Mouse (Mus musculus) heart, embryonic 11.5 days (tissue): ENCODE measurements at regions not wholly inside any gene's neighbourhood (a gene's known extent, or its start where the extent isn't known, plus 50 kb on each side); places are given as distances from the start of the nearest gene placed in this dataset.

Source experiments
- ATAC-seq: fragments of 200-750 bp; cut with Nextera tagmentation; replicated peaks from 2 replicates; pipeline ENCODE4 v1.8.0; 2017; ENCODE audit warnings: moderate library complexity; ENCODE audit not compliant: insufficient number of reproducible peaks, low FRiP score, low TSS enrichment
- H3K27ac ChIP-seq: fragments of 300-500 bp; sonication (generic); 2 replicates; pipeline ENCODE4 v1.5.1; 2014; ENCODE audit warnings: mild to moderate bottlenecking, low read depth, low read length
- H3K27me3 ChIP-seq: fragments of 300-500 bp; sonication (generic); 2 replicates; pipeline ENCODE4 v1.6.1; 2014; ENCODE audit warnings: mild to moderate bottlenecking, low read length, mixed read lengths; ENCODE audit not compliant: control insufficient read depth, insufficient read depth
- H3K36me3 ChIP-seq: fragments of 300-500 bp; sonication (generic); 2 replicates; pipeline ENCODE4 v1.6.1; 2014; ENCODE audit warnings: mild to moderate bottlenecking, low read length, moderate library complexity, mixed read lengths; ENCODE audit not compliant: control insufficient read depth, insufficient read depth
- H3K4me1 ChIP-seq: fragments of 300-500 bp; sonication (generic); 2 replicates; pipeline ENCODE4 v1.6.1; 2014; ENCODE audit warnings: low read length; ENCODE audit not compliant: control insufficient read depth, insufficient read depth
- H3K4me2 ChIP-seq: fragments of 300-500 bp; sonication (generic); 2 replicates; pipeline ENCODE4 v1.6.1; 2014; ENCODE audit warnings: mild to moderate bottlenecking, moderate library complexity
- H3K4me3 ChIP-seq: fragments of 300-500 bp; sonication (generic); 2 replicates; pipeline ENCODE4 v1.5.1; 2014; ENCODE audit warnings: low read depth, low read length
- H3K9ac ChIP-seq: fragments of 300-500 bp; sonication (generic); 2 replicates; pipeline ENCODE4 v1.6.1; 2014; ENCODE audit warnings: mild to moderate bottlenecking, low read depth, low read length, moderate library complexity
- H3K9me3 ChIP-seq: fragments of 300-500 bp; sonication (generic); replicated peaks from 2 replicates; pipeline ENCODE4 v1.6.1; 2016; ENCODE audit warnings: low read length; ENCODE audit not compliant: control insufficient read depth
- WGBS: fragments of 180-500 bp; shearing (Covaris S2); extraction: QIAGEN DNeasy Blood & Tissue Kit; methylation state at CpG from one replicate; pipeline ENCODE4 v1.1.7; 2014; ENCODE audit not compliant: insufficient replicate concordance; 5-methylcytosine and 5-hydroxymethylcytosine counted together

- H3K27ac ChIP-seq, result no peak overlapping the region
- H3K4me2 ChIP-seq, result no peak overlapping the region
- H3K4me1 ChIP-seq, result no peaks in the 10 kb centered on the region
- H3K36me3 ChIP-seq, result no peaks in the 10 kb centered on the region
- no peak overlapping the region for H3K9ac ChIP-seq
- 0 out of 2 replicates have a peak, but pooled peaks have one; percentile 26 for ATAC-seq
- no peaks in the 10 kb centered on the region for H3K9me3 ChIP-seq
- H3K4me3 ChIP-seq, result no peak overlapping the region
- H3K27me3 ChIP-seq, result no peaks in the 10 kb centered on the region
- WGBS, result 27% methylated on average over 4 of the region's 4 CpGs
These were observed 129.5 kb downstream of the Spry2 start for GRCm38 (mm10) chr14:105767100-105767499.

GRCm38 (mm10) chr14:105752509-105753375 lies 143.9 kb downstream of the Spry2 start:
- WGBS, result 62% methylated on average over 4 of the region's 4 CpGs
- Histone ChIP-seq H3K36me3 (no peaks in the 10 kb centered on the region), H3K4me3 (no peak overlapping the region), H3K9ac (no peak overlapping the region), H3K27ac (no peak overlapping the region), H3K4me1 (no peaks in the 10 kb centered on the region; the same call in 1 of the 2 replicates), H3K27me3 (no peaks in the 10 kb centered on the region), H3K9me3 (no peaks in the 10 kb centered on the region), H3K4me2 (no peak overlapping the region)
- ATAC-seq, result no peak

- 78% methylated on average over 7 of the region's 7 CpGs for WGBS
- Histone ChIP-seq H3K27ac (no peak overlapping the region), H3K9me3 (no peaks in the 10 kb centered on the region), H3K4me3 (no peak overlapping the region), H3K36me3 (no peaks in the 10 kb centered on the region), H3K9ac (no peak overlapping the region), H3K4me1 (no peaks in the 10 kb centered on the region; the same call in 1 of the 2 replicates), H3K27me3 (no peaks in the 10 kb centered on the region), H3K4me2 (no peak overlapping the region)
- no peak for ATAC-seq
These were observed 144.9 kb downstream of the Spry2 start for GRCm38 (mm10) chr14:105751762-105752161.

- H3K4me2 ChIP-seq, result no peak overlapping the region
- 74% methylated on average over 2 of the region's 2 CpGs for WGBS
- H3K36me3 ChIP-seq, result no peaks in the 10 kb centered on the region
- no peaks in the 10 kb centered on the region for H3K4me1 ChIP-seq
- H3K4me3 ChIP-seq, result no peak overlapping the region
- no peaks in the 10 kb centered on the region for H3K9me3 ChIP-seq
- H3K27ac ChIP-seq, result no peak overlapping the region
- no peak overlapping the region for H3K9ac ChIP-seq
- no peak for ATAC-seq
- no peaks in the 10 kb centered on the region for H3K27me3 ChIP-seq
These were observed 152.0 kb downstream of the Spry2 start for GRCm38 (mm10) chr14:105744578-105744977.

- no peak overlapping the region for H3K4me2 ChIP-seq
- H3K27ac ChIP-seq, result no peak overlapping the region
- no peak for ATAC-seq
These were observed 152.5 kb downstream of the Spry2 start for GRCm38 (mm10) chr14:105744125-105744524.

GRCm38 (mm10) chr14:105740889-105741288 lies 155.7 kb downstream of the Spry2 start:
- Histone ChIP-seq H3K4me1 (no peaks in the 10 kb centered on the region), H3K27ac (no peak overlapping the region), H3K4me2 (no peak overlapping the region), H3K9ac (no peak overlapping the region), H3K27me3 (no peaks in the 10 kb centered on the region), H3K4me3 (no peak overlapping the region), H3K9me3 (no peaks in the 10 kb centered on the region), H3K36me3 (no peaks in the 10 kb centered on the region)
- no peak; the same call in 1 of the 2 replicates for ATAC-seq
- WGBS, result 62% methylated on average over 11 of the region's 11 CpGs

More at GRCm38 (mm10) chr14:105744125-105744524, 152.5 kb downstream of the Spry2 start:
- no peak overlapping the region for H3K9ac ChIP-seq
- no peaks in the 10 kb centered on the region for H3K36me3 ChIP-seq
- H3K4me1 ChIP-seq, result no peaks in the 10 kb centered on the region
- no peaks in the 10 kb centered on the region for H3K27me3 ChIP-seq
- H3K9me3 ChIP-seq, result no peaks in the 10 kb centered on the region
- WGBS, result 72% methylated on average over 3 of the region's 3 CpGs
- no peak overlapping the region for H3K4me3 ChIP-seq

GRCm38 (mm10) chr14:105738568-105738967 lies 158.1 kb downstream of the Spry2 start:
- H3K4me3 ChIP-seq, result no peak overlapping the region
- H3K9ac ChIP-seq, result no peak overlapping the region
- H3K4me2 ChIP-seq, result no peak overlapping the region
- H3K9me3 ChIP-seq, result no peaks in the 10 kb centered on the region
- no peaks in the 10 kb centered on the region for H3K27me3 ChIP-seq
- H3K4me1 ChIP-seq, result peaks cover 2% of the 10 kb centered on the region
- WGBS, result 70% methylated on average over 5 of the region's 5 CpGs
- no peaks in the 10 kb centered on the region for H3K36me3 ChIP-seq
- no peak for ATAC-seq
- no peak overlapping the region for H3K27ac ChIP-seq

- no peaks in the 10 kb centered on the region for H3K27me3 ChIP-seq
These were observed 160.3 kb downstream of the Spry2 start for GRCm38 (mm10) chr14:105736352-105736751.

GRCm38 (mm10) chr14:105734291-105734690 lies 162.3 kb downstream of the Spry2 start:
- no peak overlapping the region for H3K4me3 ChIP-seq
- H3K27ac ChIP-seq, result no peak overlapping the region
- no peak overlapping the region for H3K9ac ChIP-seq
- 80% methylated on average over 7 of the region's 7 CpGs for WGBS
- peaks cover 15% of the 10 kb centered on the region for H3K4me1 ChIP-seq
- H3K4me2 ChIP-seq, result no peak overlapping the region
- no peaks in the 10 kb centered on the region for H3K27me3 ChIP-seq
- no peaks in the 10 kb centered on the region for H3K36me3 ChIP-seq
- ATAC-seq, result no peak
- H3K9me3 ChIP-seq, result no peaks in the 10 kb centered on the region

More at GRCm38 (mm10) chr14:105736352-105736751, 160.3 kb downstream of the Spry2 start:
- ATAC-seq, result no peak
- Histone ChIP-seq H3K9me3 (no peaks in the 10 kb centered on the region), H3K4me2 (no peak overlapping the region), H3K4me3 (no peak overlapping the region), H3K9ac (no peak overlapping the region), H3K27ac (no peak overlapping the region), H3K4me1 (peaks cover 8% of the 10 kb centered on the region), H3K36me3 (no peaks in the 10 kb centered on the region)
- 33% methylated on average over 6 of the region's 6 CpGs for WGBS
